Mouse (Mus musculus) adrenal gland, postnatal 14 days (tissue): Measurements from ENCODE around the gene Map4k5. TPM values are rescaled to one million over a fixed set of nuclear protein-coding genes. Genes with fewer than 3 reads are reported as not detected.

ENCODE experiments used
- DNase-seq: peaks from one replicate; pipeline ENCODE4 v3.0.0; 2021; ENCODE audit warnings: mixed read lengths
- long read RNA-seq, 2 experiments: library from polyadenylated mRNA; stranded (forward); transcript quantifications; one replicate each; pipeline ENCODE4 v2.0.0; 2021
- total RNA-seq: library from RNA; stranded (reverse); gene quantifications from 2 replicates; pipeline ENCODE4 v1.2.3, GENCODE M21; 2021

Gene Map4k5
- 31.4 and 34.4 TPM in 2 replicates for total RNA-seq
- long read RNA-seq, experiment 1, partial matches to known transcripts: 3 of 32 reads
- long read RNA-seq, experiment 1, other reads (novel, unspliced or antisense): 29 of 32 reads
- long read RNA-seq, experiment 2, partial matches to known transcripts: 1 of 20 reads
- long read RNA-seq, experiment 2, other reads (novel, unspliced or antisense): 19 of 20 reads

DNA sequence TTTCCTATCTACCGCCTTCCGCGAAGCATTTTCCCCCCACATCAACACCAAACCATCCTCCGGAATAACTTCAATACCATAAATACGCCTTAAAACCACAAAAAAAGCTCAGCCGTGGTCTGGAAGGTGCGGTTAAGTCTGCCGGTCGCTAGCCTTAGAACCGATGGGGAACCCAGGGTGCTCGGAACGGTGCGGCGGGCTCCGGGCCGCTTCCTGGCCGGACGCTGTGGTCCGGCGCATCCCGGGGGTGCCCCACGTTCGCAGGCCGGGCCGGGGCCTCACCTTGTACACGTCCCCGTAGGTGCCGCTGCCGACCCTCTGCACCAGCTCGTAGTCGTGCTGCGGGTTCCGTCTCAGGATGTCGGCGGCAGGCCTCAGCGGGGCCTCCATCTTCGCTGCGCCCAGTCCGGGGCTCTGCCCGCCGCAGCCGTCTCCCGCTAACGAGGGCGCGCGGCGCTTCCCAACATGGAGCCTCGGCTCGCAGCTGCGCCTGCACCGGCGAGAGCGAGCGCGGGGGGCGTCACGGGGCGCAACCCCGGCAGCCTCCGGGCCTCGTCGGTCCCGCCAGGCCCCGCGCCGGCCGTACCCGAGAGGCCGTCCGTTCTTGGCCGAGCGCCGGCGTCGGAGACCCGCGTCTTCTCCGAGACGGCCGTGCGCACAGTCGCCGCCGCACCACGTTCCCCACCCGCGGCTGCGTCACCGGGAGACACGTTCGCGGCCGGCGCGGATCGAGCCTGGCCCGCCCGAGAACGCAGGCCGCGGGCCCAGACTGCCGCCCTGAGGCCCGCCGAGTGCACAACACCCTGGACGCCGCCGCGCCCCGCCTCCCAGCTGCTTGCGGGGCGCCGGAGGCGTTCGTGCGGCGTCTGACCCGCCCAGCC lies at the start of gene Map4k5, which contains the start of gene Atl1:
Gene Map4k5, minus strand, starts transcription at position 830 of the 881 bp plus-strand sequence.
Gene Atl1, plus strand, starts transcription at position 244 of the 881 bp plus-strand sequence.
- DNase-seq: peak; percentile 95

DNA sequence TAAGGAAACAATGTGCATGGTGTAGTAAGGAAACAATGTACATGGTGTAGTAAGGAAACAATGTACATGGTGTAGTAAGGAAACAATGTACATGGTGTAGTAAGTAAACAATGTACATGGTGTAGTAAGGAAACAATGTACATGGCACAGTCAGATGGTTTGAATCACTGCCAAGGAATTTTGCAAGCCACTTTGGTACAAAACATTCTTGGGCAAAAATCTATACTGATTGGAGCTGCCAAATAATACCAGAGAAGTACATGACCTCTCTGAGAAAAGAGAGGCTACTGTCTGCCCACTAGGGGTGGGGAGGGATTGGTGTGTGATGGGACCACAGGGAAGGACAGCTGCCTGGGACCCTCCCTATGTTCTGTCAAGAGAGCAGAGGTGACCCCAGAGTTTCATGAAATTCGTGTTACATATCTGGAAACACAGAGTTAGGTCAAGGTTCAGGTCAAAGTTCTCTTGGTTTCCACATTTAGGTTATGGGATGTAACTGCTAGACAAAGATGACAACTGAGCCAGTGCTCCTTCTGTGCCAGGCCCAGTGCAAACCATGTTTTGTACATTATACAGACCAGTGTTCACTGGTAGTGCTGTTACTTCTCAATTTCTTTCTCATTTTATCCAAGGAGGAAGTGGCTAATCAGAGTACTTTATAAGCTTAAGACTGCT lies 48.8 kb upstream of the Map4k5 start:
- DNase-seq: no peak

DNA sequence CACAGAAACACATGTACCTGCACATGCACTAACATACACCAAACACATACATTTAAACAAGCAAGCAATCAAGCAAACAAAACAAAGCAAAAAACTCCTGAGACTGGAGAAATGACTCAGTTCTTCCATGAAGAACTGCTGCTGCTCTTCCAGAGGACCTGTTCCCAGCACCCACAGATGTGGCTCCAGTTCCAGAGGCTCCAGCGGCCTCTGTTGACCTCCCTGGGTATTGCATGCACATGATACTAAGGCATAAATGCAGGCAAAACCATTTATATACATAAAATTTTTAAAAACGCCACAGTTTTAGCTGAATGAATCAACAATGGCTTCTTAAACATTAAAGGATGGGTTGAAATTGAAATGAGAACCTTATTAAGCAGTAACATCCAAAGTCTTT lies 46.3 kb upstream of the Map4k5 start:
- no peak for DNase-seq

DNA sequence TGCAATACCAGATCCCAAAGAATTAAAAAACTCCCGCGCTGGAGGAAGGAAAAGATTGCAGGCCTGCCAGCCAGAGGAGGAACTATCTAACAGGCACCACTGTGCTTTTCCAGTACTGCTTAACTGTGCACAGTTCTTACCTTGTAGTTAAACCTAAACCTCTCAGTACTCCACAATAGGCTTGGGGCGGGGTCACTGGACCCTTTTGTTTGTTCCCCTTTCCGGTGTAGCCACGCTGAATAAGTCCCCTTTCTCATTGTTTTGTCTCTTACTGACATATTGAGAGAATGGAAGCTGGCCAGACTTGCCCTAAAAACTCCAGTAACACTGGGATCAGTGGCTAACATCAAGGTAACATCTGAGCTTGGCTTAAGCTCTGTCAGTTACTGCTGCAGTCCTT lies 44.7 kb upstream of the Map4k5 start:
- no peak for DNase-seq

DNA sequence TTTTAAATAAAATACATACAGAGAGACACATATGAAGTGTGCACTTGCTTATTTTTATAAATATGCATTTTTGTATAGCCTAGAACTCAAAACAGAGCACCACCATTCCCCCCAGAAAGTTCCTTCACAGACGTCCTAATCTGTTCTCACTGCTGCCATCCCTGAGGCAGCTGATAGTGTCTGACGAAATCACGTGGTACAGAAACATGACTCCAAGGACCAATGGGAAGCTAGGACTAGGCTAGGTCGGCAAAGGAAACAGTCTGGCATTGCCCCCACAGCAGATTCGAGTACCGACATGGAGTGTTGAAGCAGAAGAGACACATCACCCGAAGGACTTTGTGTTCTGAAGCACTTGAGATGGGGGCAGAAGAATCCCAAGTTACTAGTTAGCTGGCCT lies 33.7 kb upstream of the Map4k5 start:
- no peak for DNase-seq

DNA sequence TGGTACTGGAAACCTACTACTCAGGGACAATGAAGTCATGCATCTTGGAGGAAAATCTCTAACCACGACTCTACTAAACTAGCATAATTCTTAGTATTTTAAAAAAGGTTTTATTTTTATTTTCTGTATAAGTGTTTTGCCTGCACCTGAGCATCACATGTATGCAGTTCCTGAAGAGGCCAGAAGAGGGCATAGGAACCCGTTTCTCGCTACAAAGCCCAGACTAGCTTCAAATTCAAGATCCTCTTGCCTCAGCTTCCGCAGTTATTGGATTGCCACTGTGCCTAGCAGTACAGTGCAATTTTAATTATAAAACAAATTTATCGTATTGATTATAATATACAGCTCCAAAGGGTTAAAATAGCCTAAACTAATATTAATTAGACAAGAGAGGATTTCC lies 31.0 kb upstream of the Map4k5 start:
- DNase-seq: peak; percentile 42

DNA sequence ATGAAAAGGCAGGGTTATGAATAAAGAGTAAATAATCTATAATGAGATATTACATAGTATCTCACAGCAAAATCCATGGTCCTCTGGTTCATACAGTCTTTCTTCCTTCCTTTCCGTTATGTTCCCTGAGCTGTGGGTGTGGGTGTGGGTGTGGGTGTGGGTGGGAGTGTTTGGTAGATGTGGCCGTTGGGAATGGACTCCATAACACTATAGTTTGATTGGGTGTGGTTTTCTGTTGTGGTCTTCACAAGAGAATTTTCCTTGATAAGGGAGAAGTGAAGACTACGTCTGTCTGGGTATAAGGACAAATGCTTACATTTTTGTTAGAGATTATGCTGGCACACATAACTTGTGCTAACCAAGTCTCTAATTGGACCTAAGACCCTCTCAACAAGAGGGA lies 30.6 kb upstream of the Map4k5 start:
- no peak for DNase-seq

DNA sequence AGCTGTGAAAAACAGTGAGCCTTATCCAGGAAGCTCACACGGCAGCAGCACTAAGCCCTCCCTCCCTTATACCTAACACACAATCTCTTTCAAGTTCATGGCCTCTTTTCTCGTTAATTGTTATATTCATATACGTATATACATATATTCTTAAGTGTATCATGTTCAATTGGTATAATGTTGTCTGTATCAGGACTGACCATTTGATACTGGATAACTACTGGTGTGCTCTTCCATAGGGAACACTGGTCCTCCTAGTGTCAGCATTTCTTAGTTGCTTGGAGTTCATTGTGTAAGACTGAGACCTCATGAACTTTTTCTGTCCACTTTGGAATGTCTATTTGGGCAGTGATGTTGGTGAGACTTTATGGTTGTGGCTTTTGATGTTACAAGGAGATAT lies 30.1 kb upstream of the Map4k5 start:
- no peak for DNase-seq

DNA sequence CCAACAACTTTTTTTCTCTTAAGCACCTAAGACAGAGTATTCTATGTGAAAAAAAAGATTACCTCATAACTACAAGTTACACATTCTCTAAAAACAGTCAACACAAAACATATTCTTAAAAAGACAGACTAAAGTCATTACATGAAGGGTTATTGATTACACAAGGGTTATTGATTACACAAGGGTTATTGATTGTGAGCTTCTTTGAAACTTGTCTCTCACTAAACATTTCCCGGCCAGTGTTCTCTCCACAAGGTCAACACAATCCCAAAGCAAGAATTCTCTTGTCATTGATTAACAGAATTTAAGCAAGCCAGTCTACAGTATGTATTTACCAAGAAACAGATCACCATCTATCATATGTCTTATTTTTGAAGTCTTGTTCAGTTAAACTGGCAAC lies 29.1 kb upstream of the Map4k5 start:
- no peak for DNase-seq

DNA sequence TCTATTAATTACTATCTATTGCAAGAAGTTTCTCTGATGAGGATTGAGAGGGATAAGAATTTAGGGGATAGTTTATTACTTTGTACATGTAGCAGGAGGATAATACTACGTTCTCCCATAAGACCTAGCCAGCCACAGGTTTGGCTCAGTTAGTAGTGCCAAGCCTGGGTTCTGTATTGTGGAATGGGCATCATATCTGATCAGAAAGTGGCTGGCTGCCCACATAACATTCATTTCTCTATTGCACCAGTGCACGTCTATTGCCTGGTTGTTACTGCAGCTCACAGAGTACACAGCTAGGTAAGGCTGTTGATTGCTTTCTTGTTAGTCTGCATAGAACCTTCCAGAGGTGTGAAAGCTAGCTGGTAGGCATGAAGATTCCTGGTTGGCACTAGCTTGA lies 24.9 kb upstream of the Map4k5 start:
- no peak for DNase-seq

DNA sequence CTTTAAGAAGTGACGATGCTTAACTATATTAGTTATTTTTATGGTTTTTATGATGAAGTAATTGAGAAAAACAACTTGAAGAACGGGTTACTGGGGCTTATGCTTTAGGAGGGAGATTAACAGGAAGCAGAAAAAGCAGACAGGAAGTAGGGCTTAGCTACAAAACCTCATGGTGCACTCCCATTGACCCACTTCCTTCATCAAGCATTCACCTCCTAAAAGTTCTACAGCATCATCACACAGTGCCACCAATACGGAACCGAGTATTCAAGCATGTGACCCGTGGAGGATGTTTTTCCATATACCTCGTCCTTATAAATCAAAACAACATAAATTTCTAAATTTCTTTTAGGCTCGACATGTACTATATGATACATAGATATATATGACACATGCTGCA lies 19.7 kb upstream of the Map4k5 start:
- no peak for DNase-seq

DNA sequence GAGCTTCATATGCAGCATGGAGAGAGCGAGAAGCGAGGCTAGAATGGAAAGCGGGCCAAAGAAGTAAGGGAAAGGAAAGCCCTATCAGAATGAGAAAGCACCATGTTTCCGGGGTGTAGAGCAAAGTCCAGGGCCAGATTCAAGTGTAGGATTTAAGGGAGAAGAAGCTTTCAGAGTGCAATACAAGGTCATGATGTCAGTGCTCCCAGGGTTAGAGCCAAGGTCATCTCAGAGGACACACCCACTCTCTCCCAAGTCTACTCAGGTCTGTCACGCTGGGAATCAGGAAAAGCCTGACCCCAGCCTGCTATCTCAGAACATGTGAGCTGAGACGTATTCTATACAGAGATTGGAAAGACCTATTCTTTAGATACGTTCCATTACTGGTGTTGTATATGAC lies 18.9 kb upstream of the Map4k5 start:
- no peak for DNase-seq

DNA sequence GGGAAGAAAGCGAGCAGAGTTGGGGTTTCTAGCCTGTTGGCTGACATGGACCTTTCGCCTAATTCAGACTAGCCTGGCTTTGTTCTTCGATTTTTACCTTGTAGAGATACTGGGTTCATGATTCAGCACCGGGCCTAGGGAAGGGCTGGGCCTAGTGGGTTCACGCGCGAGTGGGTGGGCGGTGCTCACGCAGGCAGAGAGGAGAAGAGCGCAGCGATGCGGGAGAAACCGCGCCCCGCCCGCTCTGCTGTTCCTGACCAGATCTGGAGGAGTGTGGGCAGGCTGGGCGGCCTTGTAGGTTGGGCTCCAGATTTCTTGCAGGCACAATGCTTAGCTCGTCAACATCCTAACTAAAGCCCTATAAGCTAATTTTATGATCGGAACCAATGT lies 15.5 kb upstream of the Map4k5 start:
- DNase-seq: peak; percentile 26

DNA sequence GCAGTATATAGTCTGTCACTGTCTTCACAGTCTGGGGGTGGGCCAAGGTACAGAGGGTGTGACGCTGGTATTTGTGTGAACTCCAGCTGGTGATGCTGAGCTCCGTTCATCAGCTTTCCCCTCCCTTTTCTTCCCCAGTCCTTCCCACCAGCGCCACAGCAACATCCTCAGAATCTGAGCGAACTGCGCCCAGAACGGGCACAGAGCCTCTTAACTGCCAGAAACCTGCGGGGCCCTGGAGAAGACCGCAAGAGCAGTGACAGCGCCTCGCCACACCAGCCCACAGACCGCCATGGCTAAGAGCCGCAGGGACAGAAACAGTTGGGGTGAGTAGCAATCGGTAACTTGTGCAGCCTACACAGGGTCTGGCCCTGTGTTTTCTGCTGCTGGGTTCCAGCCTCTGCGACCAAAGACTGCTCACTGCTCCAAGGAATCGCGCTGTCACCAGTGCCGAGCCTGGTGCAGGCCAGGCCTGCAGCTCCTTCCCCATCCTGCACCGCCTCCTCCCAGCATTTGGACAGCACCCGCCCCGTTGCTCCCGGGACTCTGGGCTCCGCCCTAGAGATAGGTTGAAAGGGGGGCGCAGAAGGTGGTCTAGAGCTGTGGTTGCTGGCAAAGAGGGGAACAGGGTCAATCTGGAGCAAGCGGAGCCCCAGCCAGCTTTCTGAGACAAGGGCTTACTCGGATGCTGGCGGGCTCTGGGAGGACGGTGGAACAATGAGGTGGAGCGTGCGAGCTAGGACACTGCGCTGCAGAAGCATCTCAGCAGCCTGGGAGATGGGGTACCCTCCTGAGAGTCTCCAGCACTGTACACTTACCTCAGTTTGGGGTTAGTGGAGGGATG lies 14.9 kb upstream of the Map4k5 start:
- DNase-seq: peak; percentile 62

DNA sequence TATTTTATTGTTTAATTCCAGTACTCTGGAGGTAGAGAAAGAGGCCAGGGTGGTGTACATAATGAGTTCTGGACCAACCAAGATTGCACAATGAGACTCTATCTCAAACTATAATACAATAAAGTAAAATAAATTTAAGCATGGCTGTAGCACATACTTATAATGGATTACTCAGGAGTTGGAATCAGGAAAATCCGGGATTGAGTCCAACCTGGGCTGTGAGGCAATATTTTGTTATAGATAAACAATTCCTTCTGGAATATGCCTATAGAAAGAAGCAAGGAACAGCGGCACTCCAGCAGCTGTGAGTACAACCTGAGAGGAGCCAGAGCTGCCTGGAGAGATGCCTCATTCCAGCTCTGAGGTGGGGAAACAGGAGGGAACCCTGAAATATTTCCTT lies 12.0 kb upstream of the Map4k5 start:
- no peak for DNase-seq

DNA sequence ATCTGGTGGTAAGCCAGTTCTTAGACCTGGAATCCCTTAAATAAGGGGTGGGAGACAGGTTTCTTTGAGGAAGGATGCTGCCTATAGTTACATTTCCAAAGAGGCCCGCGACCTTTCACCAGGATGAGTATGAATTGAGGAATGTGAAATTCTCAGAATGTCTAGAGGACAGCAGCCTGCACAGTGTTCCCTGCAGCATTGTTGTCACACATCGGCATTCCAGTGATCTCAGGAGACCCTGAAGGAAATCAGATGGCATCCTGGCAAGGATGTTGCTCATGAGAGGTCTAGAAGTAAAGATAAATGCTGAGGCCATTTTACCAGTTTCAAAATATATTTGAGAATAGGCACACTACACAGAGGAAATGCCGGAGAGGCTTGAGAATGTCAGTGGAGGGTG lies 5.1 kb upstream of the Map4k5 start:
- DNase-seq: no peak

DNA sequence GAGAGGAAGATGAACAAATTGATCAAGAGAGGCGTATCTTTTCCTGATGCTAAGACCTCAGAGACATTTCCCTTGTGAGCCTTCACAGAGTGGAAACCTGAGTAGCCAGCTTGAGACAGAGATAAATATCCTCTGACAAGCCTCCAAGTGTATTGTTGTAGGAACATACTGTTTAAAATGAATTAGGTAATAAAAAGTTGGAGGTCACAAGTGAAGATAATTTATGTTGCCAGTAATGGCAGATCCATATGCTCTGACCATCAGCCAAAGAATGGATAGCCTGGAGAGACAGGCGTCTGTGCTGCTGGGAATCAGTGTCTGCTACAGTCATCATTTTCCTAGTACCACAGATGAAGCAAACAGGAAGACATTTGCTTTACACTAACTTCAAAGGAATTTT lies 2.0 kb upstream of the Map4k5 start:
- DNase-seq: no peak

DNA sequence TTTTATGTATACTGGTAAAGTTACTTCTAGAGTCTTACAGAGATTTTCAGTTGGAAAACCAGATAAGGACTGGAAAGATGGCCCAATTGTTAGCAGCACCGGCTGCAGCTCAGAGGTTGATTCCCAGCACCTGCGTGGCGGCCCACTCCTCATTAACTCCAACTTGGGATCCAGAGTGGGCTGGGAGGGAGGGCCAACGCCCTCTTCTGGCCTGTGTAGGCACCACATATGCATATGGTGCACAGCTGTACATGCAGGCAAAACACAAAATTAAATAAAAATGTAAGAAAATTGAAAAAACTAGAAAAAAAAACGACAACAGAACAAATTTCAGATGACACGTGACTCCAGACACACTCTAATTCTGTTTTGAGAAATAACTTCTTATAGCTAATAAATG lies 927 bp upstream of the Map4k5 start:
- no peak for DNase-seq

DNA sequence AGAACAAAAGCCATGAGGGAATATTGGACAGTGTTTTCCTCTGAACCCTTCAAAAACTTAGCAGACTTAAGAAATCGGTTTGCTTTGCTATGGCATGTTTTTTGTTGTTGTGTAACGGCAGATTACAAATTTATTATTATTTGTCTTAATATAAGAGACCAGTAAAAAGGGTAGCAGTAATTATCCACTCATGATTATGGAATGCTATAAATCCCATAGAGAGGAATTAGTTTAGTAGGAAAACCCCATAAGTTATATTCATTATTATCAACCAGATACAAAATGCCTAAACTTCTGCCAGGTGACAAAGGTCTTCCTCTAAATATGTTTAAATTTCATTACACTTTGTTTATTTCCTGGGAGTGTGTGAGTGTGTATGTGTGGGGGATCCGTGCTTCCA lies 1.3 kb downstream of the Map4k5 start:
- no peak for DNase-seq

DNA sequence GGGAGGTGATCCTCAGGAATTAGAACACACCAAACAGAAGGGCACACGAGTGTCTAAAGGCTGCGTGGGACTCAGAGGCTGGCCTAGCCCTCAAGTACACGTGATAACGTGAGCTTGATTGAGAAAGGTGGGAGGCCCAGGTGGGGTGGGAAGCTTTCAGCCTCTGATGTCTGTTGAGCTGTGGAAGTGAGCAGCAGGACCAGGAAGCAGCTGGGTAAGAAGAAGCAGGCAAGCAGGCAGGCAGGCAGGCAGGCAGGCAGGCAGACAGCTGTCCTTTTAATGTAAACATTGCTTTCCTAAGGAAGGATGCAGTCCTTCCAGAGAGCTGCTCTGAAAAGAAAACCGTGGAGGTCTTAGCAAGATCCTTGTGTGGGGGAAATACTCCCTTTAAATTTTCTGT lies 2.5 kb downstream of the Map4k5 start:
- DNase-seq: no peak

DNA sequence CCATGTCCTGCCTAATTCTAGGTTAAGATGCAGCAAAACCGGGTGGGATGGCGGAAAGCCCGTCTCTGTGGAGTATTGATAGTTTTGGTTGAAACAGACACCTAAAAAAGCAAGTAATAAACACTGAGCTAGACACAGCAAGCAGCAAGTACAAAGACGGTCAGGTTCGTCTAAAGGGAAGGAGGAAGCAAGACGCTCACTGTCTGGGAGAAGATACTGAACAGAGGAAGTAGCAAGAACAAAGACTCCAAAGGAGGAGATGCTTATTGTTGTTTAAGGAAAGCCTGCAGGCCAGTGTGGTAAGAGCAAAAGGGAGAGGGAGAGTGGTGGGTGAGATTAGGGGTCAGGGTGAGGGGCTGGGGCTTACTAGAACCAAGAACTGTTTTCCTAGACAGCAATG lies 2.9 kb downstream of the Map4k5 start:
- DNase-seq: no peak

DNA sequence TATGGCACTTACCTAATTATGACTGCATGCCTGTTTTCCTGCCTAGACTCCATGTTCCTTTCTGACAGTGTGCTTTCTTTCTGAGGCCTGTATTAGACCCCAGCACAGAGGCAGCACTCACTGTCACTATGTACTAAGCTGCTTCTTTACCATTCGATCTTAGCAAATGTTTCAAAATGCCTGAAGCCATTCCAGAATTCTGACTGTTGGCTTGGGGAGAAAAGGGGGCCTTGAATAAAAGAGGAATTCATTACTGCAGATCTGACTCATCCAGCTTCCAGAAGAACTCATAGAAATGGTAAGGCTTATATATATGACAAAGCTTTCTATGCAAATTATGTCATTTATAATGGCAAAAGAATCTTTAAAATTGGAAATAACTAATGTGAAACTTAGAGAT lies 4.7 kb downstream of the Map4k5 start:
- DNase-seq: no peak

DNA sequence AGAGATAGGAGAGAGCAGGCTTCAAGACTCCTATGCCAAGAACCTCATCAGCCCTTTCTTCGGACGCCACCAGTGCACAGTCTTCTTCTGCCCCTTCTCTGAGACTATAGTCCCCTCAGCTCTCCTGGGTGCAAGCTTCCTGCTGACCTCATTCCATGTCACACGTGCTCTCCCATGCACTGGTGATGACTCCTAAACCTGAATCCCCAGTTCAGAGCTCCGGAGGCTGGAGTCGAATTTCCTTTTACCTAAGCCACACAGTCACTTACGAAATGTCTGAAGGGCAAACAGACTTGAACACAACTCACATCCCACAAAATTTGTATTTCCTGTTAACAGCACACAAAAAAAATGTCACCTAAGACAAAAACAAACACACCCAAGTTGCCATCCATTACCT lies 5.2 kb downstream of the Map4k5 start:
- DNase-seq: no peak
